Mouse (Mus musculus): ENCODE results near the gene Tex35.

The Tex35 gene

GRCm38 (mm10) chr1:157055288-157055831, 53.1 kb downstream of the Tex35 start:
- no peak for DNase-seq (ENCODE audit: low read depth in 2 of 2, low spot score in 2 of 2)

- DNase-seq (ENCODE audit: low read depth in 2 of 2, low spot score in 2 of 2) = no peak
Observed at GRCm38 (mm10) chr1:157054659-157055058, 53.8 kb downstream of the Tex35 start.

- DNase-seq (ENCODE audit: low read depth in 2 of 2, low spot score in 2 of 2) = no peak
Observed at GRCm38 (mm10) chr1:157049886-157050285, 58.6 kb downstream of the Tex35 start.
